Mouse (Mus musculus) spleen, adult 2 months (tissue): ENCODE results near the gene AC129217.1. TPM values are rescaled to one million over a fixed set of nuclear protein-coding genes. Genes with fewer than 3 reads are reported as not detected.
A peak's percentile ranks its signal among the peaks of the same experiment; 100 is the strongest.

Experiments
- DNase-seq, 2 experiments: peaks; one replicate each; pipeline versions ENCODE4 v3.0.0 to v3.0.0-alpha.2; 2012 to 2021; ENCODE audit warnings: low spot score in 2 of 2, low read depth in 1 of 2
- H3K27ac ChIP-seq: fragments of 200-500 bp; 2 replicates; pipeline ENCODE4 v1.5.1; 2012; ENCODE audit warnings: low read length, inconsistent platforms; ENCODE audit not compliant: insufficient read depth
- H3K27me3 ChIP-seq: fragments of 200-500 bp; 2 replicates; pipeline ENCODE4 v1.6.1; 2012; ENCODE audit warnings: mild to moderate bottlenecking, moderate library complexity, low read length, inconsistent platforms; ENCODE audit not compliant: control insufficient read depth, insufficient read depth
- H3K36me3 ChIP-seq: fragments of 200-500 bp; 2 replicates; pipeline ENCODE4 v1.6.1; 2012; ENCODE audit warnings: mild to moderate bottlenecking, low read length, inconsistent platforms; ENCODE audit not compliant: control insufficient read depth, insufficient read depth
- H3K4me1 ChIP-seq: fragments of 200-500 bp; 2 replicates; pipeline ENCODE4 v1.6.1; 2011; ENCODE audit warnings: inconsistent platforms; ENCODE audit not compliant: control insufficient read depth, insufficient read depth, insufficient read length
- H3K4me3 ChIP-seq: fragments of 200-500 bp; 2 replicates; pipeline ENCODE4 v1.5.1; 2011; ENCODE audit warnings: mild to moderate bottlenecking, inconsistent platforms; ENCODE audit not compliant: insufficient read depth, insufficient read length; ENCODE audit errors: extremely low read depth
- CTCF ChIP-seq: fragments of 200-500 bp; IDR thresholded peaks from 2 replicates; pipeline ENCODE4 v1.5.1; 2011; ENCODE audit warnings: mild to moderate bottlenecking, inconsistent platforms; ENCODE audit not compliant: insufficient read depth, insufficient read length, insufficient replicate concordance; ENCODE audit errors: extremely low read depth
- POLR2A ChIP-seq: fragments of 200-500 bp; IDR thresholded peaks from 2 replicates; pipeline ENCODE4 v1.6.1; 2011; ENCODE audit warnings: low read depth, low read length, inconsistent platforms
- WGBS: fragments of 180-500 bp; shearing (Covaris S2); methylation state at CpG from one replicate; pipeline ENCODE4 v1.1.7; 2018; 5-methylcytosine and 5-hydroxymethylcytosine counted together
- polyA plus RNA-seq: library from polyadenylated mRNA; depleted of rRNA; stranded (reverse); fragments of >200 nt; gene quantifications from 2 replicates; pipeline ENCODE4 v1.2.3, GENCODE M21; 2012

AC129217.1 gene
- polyA plus RNA-seq, 1 experiment: not detected

GRCm38 (mm10) chr19:8817001-8817400 is 12.6 kb upstream of the AC129217.1 start:
- TF ChIP-seq CTCF (no peak), POLR2A (no peak)
- Histone ChIP-seq H3K36me3 (peaks cover 13% of the 10 kb centered on the region; the same call in 1 of the 2 replicates), H3K4me3 (no peak overlapping the region), H3K27me3 (no peaks in the 10 kb centered on the region), H3K4me1 (peaks cover 5% of the 10 kb centered on the region), H3K27ac (no peak overlapping the region)
- no peak for DNase-seq
- WGBS: 77% methylated on average over 3 of the region's 3 CpGs

- DNase-seq: no peak
- H3K27ac ChIP-seq: peak overlapping the region; percentile 97
- peak overlapping the region; percentile 78 for H3K4me3 ChIP-seq
- H3K4me1 ChIP-seq: peaks cover 7% of the 10 kb centered on the region
- H3K27me3 ChIP-seq: no peaks in the 10 kb centered on the region
- H3K36me3 ChIP-seq: peaks cover 14% of the 10 kb centered on the region
- WGBS: 11% methylated on average over 14 of the region's 14 CpGs
- no peak for TF ChIP-seq POLR2A
- no peak for TF ChIP-seq CTCF
These were observed 11.2 kb upstream of the AC129217.1 start for GRCm38 (mm10) chr19:8818301-8818798.

- Histone ChIP-seq H3K27me3 (no peaks in the 10 kb centered on the region), H3K4me3 (peak within 1 kb of the TSS; percentile 91), H3K4me1 (peaks cover 7% of the 10 kb centered on the region), H3K27ac (peak within 1 kb of the TSS; percentile 98), H3K36me3 (peaks cover 14% of the 10 kb centered on the region)
- DNase-seq: peak; percentile 90 to 93
- under 1% methylated on average over 33 of the region's 33 CpGs for WGBS
- TF ChIP-seq POLR2A: peak; percentile 57
- TF ChIP-seq CTCF: no peak
These were observed 10.6 kb upstream of the AC129217.1 start, which contains the start of gene Ttc9c for GRCm38 (mm10) chr19:8818801-8819595. Ttc9c (minus strand) TSS chr19:8819333.

DNA sequence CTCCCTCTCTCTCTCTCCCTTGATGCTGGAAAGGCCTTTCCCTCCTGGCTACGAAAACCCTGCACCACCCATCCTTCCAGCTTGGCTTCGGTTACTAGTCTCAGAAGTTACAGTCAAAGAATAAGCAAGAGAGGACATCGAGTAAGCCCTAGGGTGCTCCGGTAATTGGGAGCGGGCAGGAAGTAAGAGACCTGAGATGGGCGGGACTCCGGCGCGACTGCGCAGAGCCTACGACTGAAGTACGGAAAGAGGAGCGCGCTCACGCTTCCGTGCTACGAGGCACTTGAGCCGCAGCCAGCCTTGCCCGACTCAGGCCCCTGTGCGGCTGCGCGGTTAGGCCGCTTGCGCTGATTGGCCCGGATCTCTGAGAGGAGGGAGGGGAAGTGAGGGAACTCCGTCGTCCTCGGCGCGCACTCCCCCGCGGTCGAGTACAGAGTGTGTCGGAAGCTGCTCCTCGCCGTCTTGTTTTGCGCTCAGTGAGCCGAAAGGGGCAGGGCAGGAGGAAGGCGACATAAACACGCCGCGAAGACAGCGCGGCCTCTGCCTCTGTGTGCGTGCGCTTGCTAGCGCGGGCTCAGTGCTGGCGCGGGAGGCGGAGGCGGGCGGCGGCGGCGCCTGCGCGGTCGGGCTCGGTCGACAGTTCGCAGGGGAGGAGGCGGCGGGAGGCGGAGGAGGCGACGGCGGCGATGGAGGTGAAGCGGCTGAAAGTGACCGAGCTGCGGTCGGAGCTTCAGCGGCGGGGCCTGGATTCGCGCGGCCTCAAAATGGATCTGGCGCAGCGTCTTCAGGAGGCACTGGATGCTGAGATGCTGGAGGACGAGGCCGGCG is 9.8 kb upstream of the AC129217.1 start, which contains the start of gene Hnrnpul2:
Gene Hnrnpul2, plus strand, starts transcription at position 415 of the 828 bp plus-strand sequence.
- Histone ChIP-seq H3K4me3 (peak within 1 kb of the TSS; percentile 91), H3K27ac (peak within 1 kb of the TSS; percentile 98), H3K4me1 (peaks cover 7% of the 10 kb centered on the region), H3K27me3 (no peaks in the 10 kb centered on the region), H3K36me3 (peaks cover 18% of the 10 kb centered on the region)
- WGBS: under 1% methylated on average over 83 of the region's 83 CpGs
- peak; percentile 99 for DNase-seq
- no peak for TF ChIP-seq CTCF
- TF ChIP-seq POLR2A: peak; percentile 94

DNA sequence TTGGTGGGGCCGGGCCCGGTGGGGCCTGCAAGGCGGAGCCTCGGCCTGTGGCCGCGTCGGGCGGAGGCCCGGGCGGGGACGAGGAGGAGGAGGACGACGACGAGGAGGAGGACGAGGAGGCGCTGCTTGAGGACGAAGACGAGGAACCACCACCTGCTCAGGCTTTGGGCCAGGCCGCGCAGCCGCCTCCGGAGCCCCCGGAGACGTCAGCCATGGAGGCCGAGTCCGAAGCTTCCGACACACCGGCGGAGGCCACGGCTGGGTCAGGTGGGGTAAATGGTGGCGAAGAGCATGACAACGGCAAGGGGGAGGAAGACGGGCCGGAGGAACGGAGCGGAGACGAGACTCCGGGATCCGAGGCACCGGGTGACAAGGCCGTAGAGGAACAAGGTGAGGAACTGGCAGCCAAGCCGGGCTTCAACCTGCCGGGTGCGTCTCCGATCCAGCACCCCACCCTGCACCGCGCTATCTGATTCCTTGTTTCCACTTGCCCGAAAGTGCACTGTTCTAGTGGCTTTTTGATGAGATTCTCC is 9.1 kb upstream of the AC129217.1 start:
- Histone ChIP-seq H3K4me1 (peaks cover 7% of the 10 kb centered on the region), H3K27me3 (no peaks in the 10 kb centered on the region), H3K36me3 (peaks cover 24% of the 10 kb centered on the region), H3K4me3 (peak overlapping the region; percentile 91), H3K27ac (peak overlapping the region; percentile 98)
- DNase-seq: no peak
- under 1% methylated on average over 47 of the region's 48 CpGs for WGBS
- TF ChIP-seq CTCF: no peak
- no peak for TF ChIP-seq POLR2A

GRCm38 (mm10) chr19:8821146-8821545 is 8.4 kb upstream of the AC129217.1 start:
- DNase-seq: no peak
- Histone ChIP-seq H3K27me3 (no peaks in the 10 kb centered on the region), H3K27ac (peak overlapping the region; percentile 98), H3K4me3 (peak overlapping the region; percentile 91), H3K4me1 (peaks cover 7% of the 10 kb centered on the region), H3K36me3 (peaks cover 27% of the 10 kb centered on the region)
- under 1% methylated on average over 7 of the region's 7 CpGs for WGBS
- TF ChIP-seq CTCF (no peak), POLR2A (no peak)
